Mouse (Mus musculus): ENCODE data around the gene Psg19. TPM values are rescaled to one million over a fixed set of nuclear protein-coding genes. Genes with fewer than 3 reads are reported as not detected.

Gene Psg19
- polyA plus RNA-seq, 1 experiment from 2014 or later, result not detected

Other genes starting within 250 kb of the Psg19 start
- not detected in 2 replicates for gene Psg27, start 231.2 kb downstream of the Psg19 start, polyA plus RNA-seq (2014; fragmentation: Nextera tagmentation; extraction: Ambion mirVana)
- gene Psg23, start 182.0 kb downstream of the Psg19 start, polyA plus RNA-seq (2014; fragmentation: Nextera tagmentation; extraction: Ambion mirVana), result not detected in 2 replicates
- not detected in 2 replicates for gene Psg21, start 141.8 kb downstream of the Psg19 start, polyA plus RNA-seq (2014; fragmentation: Nextera tagmentation; extraction: Ambion mirVana)
- gene Psg20, start 112.3 kb downstream of the Psg19 start, polyA plus RNA-seq (2014; fragmentation: Nextera tagmentation; extraction: Ambion mirVana), result not detected in 2 replicates
- gene Psg22, start 80.4 kb downstream of the Psg19 start, polyA plus RNA-seq (2014; fragmentation: Nextera tagmentation; extraction: Ambion mirVana), result not detected in 2 replicates
- not detected in 2 replicates for gene Psg17, start 23.1 kb upstream of the Psg19 start, polyA plus RNA-seq (2014; fragmentation: Nextera tagmentation; extraction: Ambion mirVana)
- 0.16 and 0.46 TPM in 2 replicates for gene Mill2, start 41.4 kb upstream of the Psg19 start, polyA plus RNA-seq (2014; fragmentation: Nextera tagmentation; extraction: Ambion mirVana)
- gene Pglyrp1, start 72.8 kb upstream of the Psg19 start, polyA plus RNA-seq (2014; fragmentation: Nextera tagmentation; extraction: Ambion mirVana), result 0.93 and 1.8 TPM in 2 replicates
- 12.2 and 14.3 TPM in 2 replicates for gene Ccdc61, start 111.9 kb upstream of the Psg19 start, polyA plus RNA-seq (2014; fragmentation: Nextera tagmentation; extraction: Ambion mirVana)
- gene Nova2, start 127.4 kb upstream of the Psg19 start, polyA plus RNA-seq (2014; fragmentation: Nextera tagmentation; extraction: Ambion mirVana), result 0.57 and 0.88 TPM in 2 replicates
- not detected in 2 replicates for gene Nanos2, start 188.9 kb upstream of the Psg19 start, polyA plus RNA-seq (2014; fragmentation: Nextera tagmentation; extraction: Ambion mirVana)
- 1.3 and 1.6 TPM in 2 replicates for gene Mypop, start 192.7 kb upstream of the Psg19 start, polyA plus RNA-seq (2014; fragmentation: Nextera tagmentation; extraction: Ambion mirVana)
- 14.8 and 17.8 TPM in 2 replicates for gene Irf2bp1, start 205.5 kb upstream of the Psg19 start, polyA plus RNA-seq (2014; fragmentation: Nextera tagmentation; extraction: Ambion mirVana)
- not detected in 2 replicates for gene Foxa3, start 225.0 kb upstream of the Psg19 start, polyA plus RNA-seq (2014; fragmentation: Nextera tagmentation; extraction: Ambion mirVana)
- gene Sympk, start 225.9 kb upstream of the Psg19 start, polyA plus RNA-seq (2014; fragmentation: Nextera tagmentation; extraction: Ambion mirVana), result 15.8 and 16.3 TPM in 2 replicates

Data from heart, embryonic 14.5 days (tissue).